Mouse (Mus musculus): ENCODE measurements around the gene Pogk. TPM values are rescaled to one million over a fixed set of nuclear protein-coding genes. Genes with fewer than 3 reads are reported as not detected.

The Pogk gene
- polyA plus RNA-seq, 1 experiment: 7.6 TPM

DNA sequence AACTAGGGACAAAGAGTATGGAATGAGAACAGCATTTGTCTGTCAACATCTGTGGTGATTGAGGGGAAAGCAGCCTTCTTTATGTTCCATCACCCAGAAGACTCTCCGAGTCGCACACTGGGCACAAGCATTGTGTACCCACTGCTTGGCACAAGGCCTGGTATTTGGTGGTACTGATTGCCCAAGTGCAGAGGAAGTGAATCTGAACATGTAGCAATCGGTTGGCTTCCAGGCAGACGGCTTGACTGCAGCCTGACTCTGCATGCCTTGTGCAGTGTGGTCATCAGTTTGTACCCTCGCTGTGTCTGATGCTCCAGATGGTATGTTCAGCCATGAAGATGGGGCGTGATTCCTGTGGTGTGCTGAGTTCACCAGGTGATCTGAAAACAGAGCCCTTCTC is 70.6 kb downstream of the Pogk start:
- Histone ChIP-seq H3K27me3 (ENCODE audit: control insufficient read depth, insufficient read depth, insufficient read length) (no peaks in the 10 kb centered on the region), H3K79me3 (ENCODE audit: low read depth) (no peaks in the 10 kb centered on the region), H3ac (ENCODE audit: control insufficient read depth, insufficient read length, low read depth) (no peak overlapping the region), H3K79me2 (ENCODE audit: control insufficient read depth, insufficient read depth) (no peaks in the 10 kb centered on the region), H3K4me3 (ENCODE audit: insufficient read depth, poor library complexity, severe bottlenecking) (no peak overlapping the region), H3K36me3 (ENCODE audit: control insufficient read depth, insufficient read depth) (no peaks in the 10 kb centered on the region)
- peak; percentile 43 for TF ChIP-seq CEBPB (IDR thresholded peaks at IDR 0.05; ENCODE audit: low read depth)
- no peak for TF ChIP-seq MAX (IDR thresholded peaks at IDR 0.05)

Other genes with a start within 250 kb of the Pogk start
- not detected for gene Mael, start 171.1 kb downstream of the Pogk start, polyA plus RNA-seq (2012; fragmentation: generic; extraction: Trizol)
- 8.8 TPM for gene Ildr2, start 155.7 kb downstream of the Pogk start, polyA plus RNA-seq (2012; fragmentation: generic; extraction: Trizol)
- gene Tada1, start 30.8 kb downstream of the Pogk start, polyA plus RNA-seq (2012; fragmentation: generic; extraction: Trizol): 18.5 TPM
- gene Gm4846, start 87.7 kb upstream of the Pogk start, polyA plus RNA-seq (2012; fragmentation: generic; extraction: Trizol): not detected
- not detected for gene Gm4847, start 237.8 kb upstream of the Pogk start, polyA plus RNA-seq (2012; fragmentation: generic; extraction: Trizol)